Comparison of ENCODE assay signal across 13 mouse cellular contexts in the genomic region with DNA sequence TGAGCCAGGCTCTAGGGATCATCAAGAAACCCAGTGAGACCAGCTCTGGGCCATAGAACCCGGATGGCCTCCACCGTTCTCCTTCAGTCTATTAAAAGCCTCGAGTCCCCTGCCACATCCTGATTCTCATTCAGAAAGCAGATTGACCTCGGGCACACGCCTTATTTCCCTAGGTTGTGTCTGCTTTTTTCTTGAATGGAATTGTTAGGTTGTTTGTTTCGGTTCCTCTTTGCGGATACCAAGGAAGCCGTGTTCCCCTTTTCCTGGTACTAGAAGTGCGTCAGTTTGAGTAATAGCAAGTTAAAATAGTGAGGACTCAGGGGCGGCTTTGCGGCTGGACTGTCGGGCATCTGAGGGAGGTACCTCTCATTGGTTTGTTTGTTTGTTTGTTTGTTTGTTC. TPM values are rescaled to one million over a fixed set of nuclear protein-coding genes. Genes with fewer than 3 reads are reported as not detected.
DNase-seq lines count a peak whose midpoint lies in the region; ATAC-seq and TF ChIP-seq lines count a peak whose summit lies in the region.
"Had no signal": no experiment of that assay in that cellular context is flagged by ENCODE, and none has a peak within 500 bp of the region (broad histone marks: within the 10 kb centered on the region; RNA-seq: fewer than 3 reads in every experiment).

No protein-coding gene starts in this region.

- H3K36me3 ChIP-seq in kidney, embryonic 15.5 days, result no peaks in the 10 kb centered on the region
- no peaks in the 10 kb centered on the region for H3K36me3 ChIP-seq in limb, embryonic 10.5 days
- no peaks in the 10 kb centered on the region for H3K36me3 ChIP-seq in thymus, adult 2 months (ENCODE audit: control insufficient read depth, insufficient read depth, low read length)
- H3K36me3 ChIP-seq: embryonic facial prominence, embryonic 12.5 days; hindbrain, embryonic 10.5 days had no signal

- H3K4me2 ChIP-seq in kidney, embryonic 15.5 days, result no peak overlapping the region
- H3K4me2 ChIP-seq: embryonic facial prominence, embryonic 12.5 days had no signal

- peaks cover 22% of the 10 kb centered on the region for H3K4me1 ChIP-seq in kidney, embryonic 15.5 days
- peaks cover 66% of the 10 kb centered on the region for H3K4me1 ChIP-seq in limb, embryonic 10.5 days
- H3K4me1 ChIP-seq in thymus, adult 2 months (replicated peaks; ENCODE audit: control insufficient read depth, insufficient read depth, low read length), result peaks cover 36% of the 10 kb centered on the region
- H3K4me1 ChIP-seq: embryonic facial prominence, embryonic 12.5 days had no signal

- H3K9ac ChIP-seq in kidney, embryonic 15.5 days, result no peak overlapping the region
- H3K9ac ChIP-seq: liver, embryonic 14.5 days had no signal

- H3K27ac ChIP-seq in kidney, embryonic 15.5 days, result no peak overlapping the region
- H3K27ac ChIP-seq in limb, embryonic 10.5 days, result peak overlapping the region; percentile 33; the same call in 1 of the 2 replicates
- H3K27ac ChIP-seq in thymus, adult 2 months (ENCODE audit: control insufficient read depth, insufficient read depth, low read length), result no peak overlapping the region
- H3K27ac ChIP-seq: embryonic facial prominence, embryonic 12.5 days; hindbrain, embryonic 10.5 days; layer of hippocampus, adult 2 months; liver, embryonic 14.5 days had no signal

- peak; percentile 3 to 12 for DNase-seq in kidney, adult 8-10 months
- DNase-seq in lung, postnatal 25 days (ENCODE audit: low spot score), result peak; percentile 46
- no peak for DNase-seq in lung, postnatal 10 days
- no peak for DNase-seq in limb, embryonic 10.5 days (ENCODE audit: low spot score)
- DNase-seq in Muller cell, postnatal 12 days (ENCODE audit: inconsistent ontology term), result no peak
- DNase-seq in thymus, adult 2 months, result no peak
- DNase-seq: cerebellum, adult 9-11 months; right cerebral cortex, adult 18-20 months had no signal

- no peak for TF ChIP-seq POLR2A in thymus, adult 2 months (IDR thresholded peaks at IDR 0.05; ENCODE audit: control insufficient read depth, extremely low read depth, insufficient read depth, low read length, poor library complexity)

- 80% methylated on average over 12 of the region's 12 CpGs for WGBS in kidney, embryonic 15.5 days
- WGBS in limb, embryonic 10.5 days, result 92% methylated on average over 12 of the region's 12 CpGs
- 67% methylated on average over 12 of the region's 12 CpGs for WGBS in thymus, adult 2 months

- no peak for ATAC-seq in kidney, embryonic 15.5 days (replicated peaks; ENCODE audit: low FRiP score)

- no peaks in the 10 kb centered on the region for H3K9me3 ChIP-seq in kidney, embryonic 15.5 days (replicated peaks)
- H3K9me3 ChIP-seq in limb, embryonic 10.5 days (replicated peaks), result no peaks in the 10 kb centered on the region
- H3K9me3 ChIP-seq: embryonic facial prominence, embryonic 12.5 days; hindbrain, embryonic 10.5 days had no signal

- no peak overlapping the region for H3K4me3 ChIP-seq in kidney, embryonic 15.5 days (replicated peaks)
- H3K4me3 ChIP-seq in limb, embryonic 10.5 days, result no peak overlapping the region
- H3K4me3 ChIP-seq in thymus, adult 2 months (ENCODE audit: control insufficient read depth, insufficient read depth, low read length), result no peak overlapping the region
- H3K4me3 ChIP-seq: embryonic facial prominence, embryonic 12.5 days; hindbrain, embryonic 10.5 days; layer of hippocampus, adult 2 months had no signal

- TF ChIP-seq CTCF in thymus, adult 2 months (IDR thresholded peaks at IDR 0.05; ENCODE audit: borderline replicate concordance, control insufficient read depth, extremely low read depth, insufficient read depth, low read length, poor library complexity), result no peak

- H3K27me3 ChIP-seq in kidney, embryonic 15.5 days, result no peaks in the 10 kb centered on the region
- no peaks in the 10 kb centered on the region for H3K27me3 ChIP-seq in limb, embryonic 10.5 days (ENCODE audit: low read depth, poor library complexity, severe bottlenecking)
- H3K27me3 ChIP-seq in thymus, adult 2 months (ENCODE audit: control insufficient read depth, insufficient read depth, low read length), result no peaks in the 10 kb centered on the region
- H3K27me3 ChIP-seq: embryonic facial prominence, embryonic 12.5 days had no signal

RNA-seq across cellular contexts. Expression of gene Psmg1, which starts 59.3 kb away (rescaled TPM):
- polyA plus RNA-seq in kidney, embryonic 15.5 days (2015; fragmentation: Nextera tagmentation; extraction: Ambion mirVana), result 90.1 and 90.4 TPM in 2 replicates
- 139 and 149 TPM in 2 replicates for polyA plus RNA-seq in limb, embryonic 10.5 days (2016; fragmentation: Nextera tagmentation; extraction: Ambion mirVana)
- polyA plus RNA-seq in thymus, adult 2 months (2012; rRNA removed), result 31.1 and 35.9 TPM in 2 replicates

Comparison
In these comparisons a context has a peak if more than half of its experiments do, and no peak if none do; other contexts are left out.
1. DNase-seq: peak in kidney, adult 8-10 months (2 of 2) and lung, postnatal 25 days (single experiment); none in lung, postnatal 10 days (single experiment), limb, embryonic 10.5 days (single experiment), Muller cell, postnatal 12 days (single experiment) and thymus, adult 2 months (single experiment).